Mouse (Mus musculus) forebrain, embryonic 13.5 days (tissue): ENCODE measurements at regions not wholly inside any gene's neighbourhood (a gene's known extent, or its start where the extent isn't known, plus 50 kb on each side); places are given as distances from the start of the nearest gene placed in this dataset.
"Not testable (repeated sequence)": the region's sequence is repeated elsewhere in the genome, so short reads cannot be mapped to it uniquely, and the experiment has no call there.

Experiments
- ATAC-seq: fragments of 200-750 bp; cut with Nextera tagmentation; 2 replicates; pipeline ENCODE4 v1.8.0; 2017
- H3K27ac ChIP-seq: fragments of 300-500 bp; sonication (generic); 2 replicates; pipeline ENCODE4 v1.5.1; 2015; ENCODE audit warnings: inconsistent platforms, mild to moderate bottlenecking, moderate library complexity
- H3K27me3 ChIP-seq: fragments of 300-500 bp; sonication (generic); 2 replicates; pipeline ENCODE4 v1.6.1; 2015; ENCODE audit warnings: mild to moderate bottlenecking, inconsistent platforms
- H3K36me3 ChIP-seq: fragments of 300-500 bp; sonication (generic); 2 replicates; pipeline ENCODE4 v1.6.1; 2015; ENCODE audit warnings: mild to moderate bottlenecking, inconsistent platforms; ENCODE audit not compliant: poor library complexity, severe bottlenecking
- H3K4me1 ChIP-seq: fragments of 300-500 bp; sonication (generic); 2 replicates; pipeline ENCODE4 v1.6.1; 2015; ENCODE audit warnings: inconsistent platforms
- H3K4me2 ChIP-seq: fragments of 300-500 bp; sonication (generic); 2 replicates; pipeline ENCODE4 v1.6.1; 2015; ENCODE audit warnings: inconsistent platforms, mild to moderate bottlenecking, moderate library complexity
- H3K4me3 ChIP-seq: fragments of 300-500 bp; sonication (generic); 2 replicates; pipeline ENCODE4 v1.5.1; 2015; ENCODE audit warnings: mild to moderate bottlenecking, inconsistent platforms
- H3K9ac ChIP-seq: fragments of 300-500 bp; sonication (generic); 2 replicates; pipeline ENCODE4 v1.6.1; 2015; ENCODE audit warnings: mild to moderate bottlenecking, inconsistent platforms
- H3K9me3 ChIP-seq: fragments of 300-500 bp; sonication (generic); replicated peaks from 2 replicates; pipeline ENCODE4 v1.6.1; 2016; ENCODE audit warnings: inconsistent platforms
- WGBS: fragments of 180-500 bp; shearing (Covaris S2); methylation state at CpG from one replicate; pipeline ENCODE4 v1.1.7; 2015; 5-methylcytosine and 5-hydroxymethylcytosine counted together

DNA sequence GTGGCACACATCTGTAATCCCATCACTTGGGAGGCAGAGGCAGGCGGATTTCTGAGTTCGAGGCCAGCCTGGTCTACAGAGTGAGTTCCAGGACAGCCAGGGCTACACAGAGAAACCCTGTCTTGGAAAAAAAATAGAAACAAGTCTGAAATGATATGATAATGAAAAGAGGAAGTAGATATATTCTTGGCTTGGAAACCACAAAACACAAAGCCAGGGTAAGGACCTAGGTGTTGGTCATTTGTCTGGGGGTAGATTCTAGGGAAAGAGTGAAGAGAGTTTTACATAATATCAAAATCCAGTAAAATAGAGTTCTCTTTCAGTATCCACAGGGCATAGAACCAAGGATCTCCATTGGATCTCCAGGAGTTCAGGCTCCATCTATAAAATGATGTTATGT is 122.8 kb upstream of the Kiz start:
- WGBS: 86% methylated on average over 2 of the region's 2 CpGs
- not testable (repeated sequence) for ATAC-seq, H3K27ac ChIP-seq, H3K9ac ChIP-seq, H3K4me2 ChIP-seq, H3K27me3 ChIP-seq, H3K9me3 ChIP-seq, H3K4me1 ChIP-seq, H3K36me3 ChIP-seq, H3K4me3 ChIP-seq

- H3K4me1 ChIP-seq: peaks cover 20% of the 10 kb centered on the region
- H3K36me3 ChIP-seq: no peaks in the 10 kb centered on the region
- H3K9ac ChIP-seq: no peak overlapping the region
- H3K4me3 ChIP-seq: no peak overlapping the region
- peaks cover 17% of the 10 kb centered on the region for H3K27me3 ChIP-seq
- no peak overlapping the region for H3K4me2 ChIP-seq
- H3K27ac ChIP-seq: no peak overlapping the region
- ATAC-seq: no peak
- WGBS: 22% methylated on average over 2 of the region's 2 CpGs
- no peaks in the 10 kb centered on the region for H3K9me3 ChIP-seq
Measured at GRCm38 (mm10) chr2:146744396-146744795, 111.3 kb upstream of the Kiz start.

GRCm38 (mm10) chr2:146745012-146745682 is 110.5 kb upstream of the Kiz start:
- Histone ChIP-seq H3K4me2 (peak overlapping the region; percentile 60), H3K27me3 (peaks cover 17% of the 10 kb centered on the region), H3K36me3 (no peaks in the 10 kb centered on the region), H3K4me1 (peaks cover 20% of the 10 kb centered on the region), H3K9me3 (no peaks in the 10 kb centered on the region), H3K4me3 (peak overlapping the region; percentile 34), H3K27ac (peak overlapping the region; percentile 69), H3K9ac (peak overlapping the region; percentile 40; the same call in 1 of the 2 replicates)
- 35% methylated on average over 18 of the region's 18 CpGs for WGBS
- peak; percentile 57; the same call in 1 of the 2 replicates for ATAC-seq

DNA sequence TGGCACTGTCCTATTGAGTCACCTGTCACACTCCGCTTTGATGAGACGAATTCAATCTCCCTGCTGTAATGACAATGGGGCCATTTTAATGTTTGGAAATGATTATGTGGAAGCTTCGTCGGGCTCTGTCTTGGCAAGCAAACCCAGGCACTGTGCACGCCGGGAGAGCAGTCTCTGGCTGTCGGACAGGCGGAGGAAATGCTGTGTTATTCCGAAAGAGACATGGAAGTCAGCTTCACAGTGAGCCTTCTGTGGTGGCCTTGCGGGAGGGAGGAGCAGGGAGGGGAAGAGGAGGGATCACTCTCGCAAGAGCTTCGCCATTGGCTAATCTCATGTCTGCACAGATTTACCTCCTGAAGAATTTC is 110.0 kb upstream of the Kiz start:
- peaks cover 20% of the 10 kb centered on the region for H3K4me1 ChIP-seq
- WGBS: 16% methylated on average over 12 of the region's 12 CpGs
- peaks cover 17% of the 10 kb centered on the region for H3K27me3 ChIP-seq
- no peaks in the 10 kb centered on the region for H3K36me3 ChIP-seq
- peak overlapping the region; percentile 40; the same call in 1 of the 2 replicates for H3K9ac ChIP-seq
- peak overlapping the region; percentile 69 for H3K27ac ChIP-seq
- H3K9me3 ChIP-seq: no peaks in the 10 kb centered on the region
- ATAC-seq: peak; percentile 94
- H3K4me3 ChIP-seq: peak overlapping the region; percentile 34
- peak overlapping the region; percentile 60 for H3K4me2 ChIP-seq

GRCm38 (mm10) chr2:146753988-146754387 is 101.7 kb upstream of the Kiz start:
- H3K27ac ChIP-seq: no peak overlapping the region
- H3K9ac ChIP-seq: no peak overlapping the region
- no peak overlapping the region for H3K4me3 ChIP-seq
- H3K9me3 ChIP-seq: no peaks in the 10 kb centered on the region
- no peak overlapping the region for H3K4me2 ChIP-seq
- H3K27me3 ChIP-seq: no peaks in the 10 kb centered on the region
- ATAC-seq: peak; percentile 50; the same call in 1 of the 2 replicates
- no peaks in the 10 kb centered on the region for H3K36me3 ChIP-seq
- WGBS: 33% methylated on average over 2 of the region's 2 CpGs
- no peaks in the 10 kb centered on the region for H3K4me1 ChIP-seq

GRCm38 (mm10) chr2:146763522-146764144 is 92.0 kb upstream of the Kiz start:
- peak; percentile 80 for ATAC-seq
- no peaks in the 10 kb centered on the region for H3K9me3 ChIP-seq
- peaks cover 27% of the 10 kb centered on the region for H3K4me1 ChIP-seq
- peak overlapping the region; percentile 33 for H3K27ac ChIP-seq
- peaks cover 36% of the 10 kb centered on the region for H3K27me3 ChIP-seq
- peak overlapping the region; percentile 27 for H3K4me2 ChIP-seq
- H3K9ac ChIP-seq: no peak overlapping the region
- H3K36me3 ChIP-seq: no peaks in the 10 kb centered on the region
- no peak overlapping the region for H3K4me3 ChIP-seq
- WGBS: 36% methylated on average over 18 of the region's 18 CpGs

DNA sequence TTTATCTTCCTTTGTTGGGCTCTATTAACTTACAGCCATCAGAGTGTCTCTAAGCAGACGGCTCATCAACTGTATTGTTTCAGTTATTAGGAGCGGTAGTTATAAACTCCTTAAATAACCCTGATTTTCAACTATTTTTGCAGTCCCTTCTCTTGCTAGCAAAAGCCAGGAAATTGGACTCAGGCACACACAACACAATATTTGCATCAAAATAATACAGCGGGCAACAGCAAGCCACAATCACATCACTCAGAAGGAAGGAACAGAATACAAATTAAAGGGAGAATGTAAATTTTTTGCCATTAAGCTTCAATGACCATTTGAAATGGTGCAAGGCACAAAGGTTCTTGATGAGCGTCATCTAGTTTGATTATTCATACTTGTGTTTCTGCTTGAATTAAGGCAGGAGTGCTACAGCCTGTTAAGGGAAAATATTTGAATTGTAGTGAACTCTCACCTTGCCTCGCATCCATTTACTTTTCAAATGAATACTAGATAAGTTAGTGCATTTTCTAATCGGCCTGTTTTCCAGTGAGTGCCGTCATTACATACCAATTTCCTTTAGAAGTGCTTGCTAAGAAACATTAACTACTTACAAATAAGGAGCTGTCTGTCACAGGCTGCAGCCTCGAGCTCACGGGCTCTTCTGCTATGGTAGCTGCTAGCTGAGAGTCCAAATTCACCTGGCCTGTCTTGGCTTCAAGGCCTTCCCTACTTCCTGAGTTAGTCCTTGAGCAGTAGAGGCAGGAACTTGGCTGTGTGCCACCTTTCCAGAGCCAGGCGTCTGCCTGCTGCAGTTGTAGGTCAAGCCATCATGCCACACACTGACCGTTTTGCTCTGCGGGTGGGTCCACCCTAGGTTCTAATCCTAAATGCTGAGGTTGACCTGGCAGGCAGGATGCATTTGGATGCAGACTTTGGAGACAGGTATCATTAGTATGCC is 91.1 kb upstream of the Kiz start:
- Histone ChIP-seq H3K27ac (no peak overlapping the region; the same call in 1 of the 2 replicates), H3K36me3 (no peaks in the 10 kb centered on the region), H3K9me3 (no peaks in the 10 kb centered on the region), H3K4me3 (no peak overlapping the region), H3K4me2 (0 out of 2 replicates have a peak overlapping the region, but pooled peaks have one; percentile 3), H3K4me1 (peaks cover 27% of the 10 kb centered on the region), H3K9ac (no peak overlapping the region), H3K27me3 (peaks cover 39% of the 10 kb centered on the region)
- peak; percentile 76 for ATAC-seq
- 47% methylated on average over 12 of the region's 12 CpGs for WGBS

- Histone ChIP-seq H3K4me3 (no peak overlapping the region), H3K27me3 (0 out of 2 replicates have a peak, but pooled peaks cover 5% of the 10 kb centered on the region), H3K4me2 (no peak overlapping the region), H3K9ac (no peak overlapping the region), H3K27ac (no peak overlapping the region), H3K9me3 (no peaks in the 10 kb centered on the region), H3K4me1 (no peaks in the 10 kb centered on the region), H3K36me3 (no peaks in the 10 kb centered on the region)
- ATAC-seq: no peak
- WGBS: 16% methylated on average over 2 of the region's 2 CpGs
Measured at GRCm38 (mm10) chr2:146774876-146775275, 80.8 kb upstream of the Kiz start.

DNA sequence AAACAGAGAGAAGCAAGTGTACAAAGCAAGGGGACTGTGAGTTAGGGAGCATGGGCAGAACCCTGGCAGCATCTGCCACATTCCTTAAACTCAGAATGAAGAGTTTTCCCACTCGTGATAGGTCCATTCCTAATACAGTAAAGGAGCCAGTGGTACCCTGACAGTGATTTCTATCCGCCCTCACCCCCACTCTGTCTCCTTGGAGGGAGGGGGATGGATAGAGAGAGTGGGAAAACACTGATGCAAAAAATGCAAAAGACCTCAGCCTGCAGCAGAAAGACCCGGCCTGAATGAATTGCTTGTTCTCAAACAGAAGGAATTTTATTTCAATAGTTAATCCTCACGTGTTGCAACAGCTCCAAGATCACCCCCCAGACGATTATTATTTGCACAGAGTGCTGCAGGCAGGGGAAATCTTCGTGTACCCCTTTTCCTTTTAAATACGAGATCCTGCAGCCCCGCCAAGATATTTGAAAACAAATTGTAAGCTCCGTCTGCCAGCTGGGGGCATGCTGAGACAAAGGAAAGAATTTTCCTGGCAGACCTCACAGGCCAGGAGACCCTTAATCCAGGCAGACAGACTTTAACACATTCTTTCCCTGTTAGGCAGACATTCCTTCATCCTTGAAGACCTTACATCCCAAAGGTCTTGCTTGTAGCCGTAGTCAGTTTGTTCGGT is 68.4 kb upstream of the Kiz start:
- H3K4me1 ChIP-seq: peaks cover 21% of the 10 kb centered on the region
- no peak overlapping the region for H3K9ac ChIP-seq
- peak; percentile 80 for ATAC-seq
- no peaks in the 10 kb centered on the region for H3K27me3 ChIP-seq
- 1% methylated on average over 11 of the region's 11 CpGs for WGBS
- peak overlapping the region; percentile 22 for H3K4me2 ChIP-seq
- H3K9me3 ChIP-seq: no peaks in the 10 kb centered on the region; the same call in 1 of the 2 replicates
- no peak overlapping the region for H3K4me3 ChIP-seq
- H3K27ac ChIP-seq: peak overlapping the region; percentile 62
- H3K36me3 ChIP-seq: no peaks in the 10 kb centered on the region

GRCm38 (mm10) chr2:146787811-146788455 is 67.7 kb upstream of the Kiz start:
- Histone ChIP-seq H3K9ac (no peak overlapping the region), H3K27me3 (no peaks in the 10 kb centered on the region), H3K36me3 (no peaks in the 10 kb centered on the region), H3K4me1 (peaks cover 21% of the 10 kb centered on the region), H3K9me3 (no peaks in the 10 kb centered on the region; the same call in 1 of the 2 replicates), H3K27ac (peak overlapping the region; percentile 62), H3K4me2 (peak overlapping the region; percentile 22), H3K4me3 (no peak overlapping the region)
- 24% methylated on average over 5 of the region's 5 CpGs for WGBS
- ATAC-seq: peak; percentile 53

- no peak overlapping the region for H3K4me2 ChIP-seq
- no peak overlapping the region for H3K27ac ChIP-seq
- no peaks in the 10 kb centered on the region for H3K27me3 ChIP-seq
- no peak overlapping the region for H3K4me3 ChIP-seq
- peaks cover 4% of the 10 kb centered on the region for H3K4me1 ChIP-seq
- no peak for ATAC-seq
- no peaks in the 10 kb centered on the region; the same call in 1 of the 2 replicates for H3K9me3 ChIP-seq
- WGBS: 85% methylated on average over 6 of the region's 6 CpGs
- no peak overlapping the region for H3K9ac ChIP-seq
- no peaks in the 10 kb centered on the region for H3K36me3 ChIP-seq
Measured at GRCm38 (mm10) chr2:146792844-146793420, 62.7 kb upstream of the Kiz start.
